Mouse (Mus musculus): ENCODE results near the gene Trappc2.

Trappc2 gene

GRCm38 (mm10) chrX:166440036-166440615 lies at the start of gene Trappc2:
Trappc2 (plus strand) TSS chrX:166440574.
- DNase-seq (ENCODE audit: low spot score), result no peak

GRCm38 (mm10) chrX:166393753-166394152 lies 46.6 kb upstream of the Trappc2 start:
- DNase-seq (ENCODE audit: low spot score), result no peak

DNA sequence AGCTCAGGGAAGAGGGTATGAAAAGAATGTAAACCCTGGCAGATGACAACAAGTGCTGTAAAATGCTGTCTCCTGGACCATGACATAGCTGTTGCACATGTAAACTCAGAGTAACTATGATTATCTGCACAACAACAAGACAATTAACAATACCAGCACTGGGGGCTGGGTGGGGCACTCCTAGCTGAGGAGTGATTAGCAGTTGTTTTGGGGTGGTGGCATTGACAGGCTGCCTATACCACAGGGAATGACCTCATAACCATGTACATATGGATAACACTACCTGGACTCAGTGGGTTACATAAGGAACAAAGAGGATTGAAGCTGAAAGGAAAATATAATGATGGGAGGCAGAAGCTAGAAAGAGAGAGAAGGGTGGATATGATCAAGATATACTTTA lies 32.5 kb upstream of the Trappc2 start:
- DNase-seq (ENCODE audit: low spot score), result no peak

DNA sequence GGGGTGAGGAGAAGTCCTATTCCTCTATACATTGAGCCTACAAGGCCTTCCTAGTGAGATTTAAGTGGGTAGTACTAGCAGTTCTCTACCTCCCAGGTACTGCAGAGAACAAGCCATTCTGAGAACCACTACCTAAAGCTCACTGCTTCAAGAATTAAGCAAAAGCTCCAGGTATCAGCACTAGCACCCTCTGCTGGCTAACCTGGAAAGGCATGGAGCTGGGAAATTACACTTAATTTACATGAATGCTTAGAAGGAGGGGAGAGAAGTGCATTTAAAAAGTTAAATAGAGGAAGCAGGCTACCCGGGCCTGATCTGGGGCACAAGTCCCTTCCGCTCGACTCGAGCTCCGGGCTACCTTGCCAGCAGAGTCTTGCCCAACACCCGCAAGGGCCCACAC lies 24.2 kb upstream of the Trappc2 start:
- peak; percentile 49 for DNase-seq (ENCODE audit: low spot score)

GRCm38 (mm10) chrX:166434812-166435211 lies 5.6 kb upstream of the Trappc2 start:
- no peak for DNase-seq (ENCODE audit: low spot score)

DNA sequence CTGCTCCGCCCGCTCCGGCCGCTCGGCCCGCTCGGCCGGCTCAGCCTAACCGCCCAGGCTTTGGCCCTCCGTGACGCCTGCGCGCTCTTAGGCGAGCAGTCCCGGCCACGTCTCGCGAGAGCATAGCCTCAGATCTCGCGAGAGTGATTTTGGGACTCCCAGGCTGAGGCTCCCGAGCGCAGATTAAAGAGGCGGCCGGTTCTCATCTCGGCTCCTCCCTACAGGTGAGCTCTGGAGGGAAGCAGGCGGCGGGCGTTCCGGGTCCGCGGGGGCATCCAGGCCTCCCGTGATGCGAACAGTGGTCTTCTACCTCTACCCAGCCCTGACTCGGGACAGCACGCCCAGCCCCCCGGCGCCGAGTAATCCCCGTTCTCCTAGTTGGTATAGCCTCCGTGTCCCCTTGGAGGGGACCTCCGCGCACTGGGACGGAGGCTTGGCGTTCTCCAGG lies 266 bp downstream of the Trappc2 start, which contains the start of gene Ofd1:
Ofd1 (minus strand) TSS at position 89 of the 448 bp plus-strand sequence.
- DNase-seq (ENCODE audit: low spot score), result peak; percentile 90

DNA sequence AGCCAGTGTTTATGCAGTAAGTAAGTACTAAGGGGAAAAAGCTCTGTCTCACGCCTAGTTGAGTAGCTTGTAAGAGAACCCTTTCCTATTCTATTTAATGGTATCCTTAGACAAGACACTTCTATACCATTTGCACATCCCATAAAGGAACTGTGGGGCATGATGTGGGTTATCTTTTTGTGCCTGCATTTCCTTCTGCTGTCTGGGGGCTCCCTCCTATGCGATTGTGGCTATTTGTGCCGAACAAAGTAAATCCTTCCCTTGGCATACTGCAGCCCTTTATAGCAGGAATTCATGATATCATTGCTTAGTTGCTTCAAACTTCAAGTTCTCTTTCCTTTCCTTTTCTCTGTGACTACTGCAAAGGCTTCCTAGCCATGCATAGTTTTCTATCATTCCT lies 4.2 kb downstream of the Trappc2 start:
- DNase-seq (ENCODE audit: low spot score), result no peak

GRCm38 (mm10) chrX:166453532-166453931 lies 13.2 kb downstream of the Trappc2 start:
- DNase-seq (ENCODE audit: low spot score), result no peak

DNA sequence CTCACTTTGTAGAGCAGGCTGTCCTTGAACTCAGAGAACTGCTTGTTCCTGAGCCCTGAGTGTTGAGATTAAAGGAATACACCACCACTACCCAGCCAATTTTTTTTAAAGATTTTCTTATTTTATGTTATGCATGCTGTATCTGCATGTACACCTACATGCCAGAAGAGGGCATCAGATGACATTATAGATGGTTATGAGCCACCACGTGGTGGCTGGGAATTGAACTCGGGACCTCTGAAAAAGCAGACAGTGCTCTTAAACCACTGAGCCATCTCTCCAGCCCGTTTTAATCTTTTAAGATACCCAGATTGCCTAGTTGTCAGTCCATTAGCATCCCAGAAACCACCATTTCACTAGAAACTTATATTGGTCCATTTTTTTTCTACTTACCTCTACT lies 14.0 kb downstream of the Trappc2 start:
- DNase-seq (ENCODE audit: low spot score), result no peak

DNA sequence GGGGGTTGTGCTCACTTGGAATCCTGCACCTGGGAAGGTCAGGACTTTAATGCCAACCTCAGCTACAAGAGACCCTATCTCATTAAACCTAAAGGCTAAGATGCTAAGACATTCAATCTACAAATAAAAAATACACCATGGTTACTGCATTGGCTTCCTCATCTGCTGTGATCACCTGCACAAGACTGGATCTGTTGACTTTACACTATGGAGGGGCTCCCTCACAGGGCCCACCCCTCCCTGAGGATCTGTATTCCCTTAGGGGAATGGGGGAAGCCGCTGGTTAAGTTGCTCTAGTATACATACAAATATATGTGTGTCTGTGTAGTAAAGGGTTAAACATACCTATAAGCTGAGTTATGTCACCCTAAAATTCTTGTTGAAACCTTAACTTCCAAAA lies 15.2 kb downstream of the Trappc2 start:
- DNase-seq (ENCODE audit: low spot score), result no peak

DNA sequence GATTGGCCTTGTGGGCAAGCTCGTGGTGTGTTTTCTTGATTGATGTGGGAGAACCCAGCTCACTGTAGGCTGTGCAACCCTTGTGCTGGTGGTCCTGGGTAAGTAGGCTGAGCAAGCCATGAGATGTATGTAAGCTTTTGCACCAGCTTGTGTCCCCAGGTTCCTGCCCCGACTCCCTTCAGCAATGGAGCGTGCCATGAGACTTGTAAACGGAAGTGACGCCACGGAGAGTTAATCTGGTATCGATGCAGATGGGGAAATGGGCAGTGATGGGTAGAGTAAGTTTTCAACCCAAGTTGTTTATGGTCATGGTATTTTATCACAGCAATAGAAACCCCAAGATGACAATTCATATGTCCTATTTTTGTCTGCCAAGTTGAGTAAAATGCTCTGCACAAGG lies 27.9 kb downstream of the Trappc2 start:
- no peak for DNase-seq (ENCODE audit: low spot score)

DNA sequence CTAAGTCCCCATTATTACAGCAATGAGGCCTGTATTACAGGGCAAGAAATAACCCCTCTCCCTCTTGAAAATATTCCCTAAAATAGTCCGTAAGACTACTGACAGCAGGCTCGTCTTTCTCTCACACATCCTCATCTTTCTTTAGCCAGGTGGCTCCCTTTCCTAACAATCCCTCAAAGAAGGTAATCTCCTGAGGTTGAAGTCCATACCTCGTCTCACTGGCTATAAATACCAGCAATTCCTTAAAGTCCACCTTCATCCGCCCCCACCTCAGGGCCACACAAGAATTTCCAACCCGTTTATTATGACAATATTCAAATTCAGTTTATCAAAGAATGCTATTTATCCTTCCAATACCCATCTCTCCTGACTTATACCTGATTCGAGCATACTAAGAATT lies 32.2 kb downstream of the Trappc2 start:
- no peak for DNase-seq (ENCODE audit: low spot score)

- DNase-seq (ENCODE audit: low spot score), result no peak
These were observed 37.0 kb downstream of the Trappc2 start for GRCm38 (mm10) chrX:166477393-166477792.

DNA sequence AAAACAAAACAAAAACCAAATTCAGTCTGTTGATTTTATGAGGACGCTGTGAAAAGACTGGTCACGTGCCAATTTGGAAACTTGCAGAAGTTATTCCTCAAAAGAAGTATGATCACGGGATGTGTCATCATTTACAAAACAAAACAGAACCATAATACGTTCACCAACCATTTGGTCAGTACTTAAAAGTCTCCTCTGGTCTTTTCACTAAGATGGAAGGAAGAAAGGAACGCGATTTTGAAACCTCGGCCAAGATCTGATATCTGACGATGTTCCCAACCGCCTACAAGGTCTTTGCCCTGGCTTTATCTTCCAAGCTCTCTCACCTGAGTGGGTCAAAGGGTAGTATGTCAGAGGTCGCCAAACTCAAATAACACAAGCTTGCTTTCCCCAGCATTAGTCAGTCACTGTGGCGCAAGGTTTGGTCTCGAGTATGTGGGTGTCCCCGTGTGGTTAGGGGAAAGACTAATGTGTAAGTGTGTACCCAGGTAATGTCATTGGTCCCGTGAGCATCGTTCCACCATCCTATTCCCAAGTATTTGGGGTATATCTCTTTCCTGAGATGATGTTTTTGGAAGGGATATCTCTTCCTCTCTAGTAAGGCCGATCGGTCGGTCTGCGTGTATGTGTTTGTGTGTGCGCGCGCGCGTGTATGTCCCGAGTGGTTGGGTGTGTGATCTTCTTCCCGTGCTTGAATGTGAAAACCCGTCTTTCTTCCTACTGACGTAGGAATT lies 38.4 kb downstream of the Trappc2 start:
- no peak for DNase-seq (ENCODE audit: low spot score)

GRCm38 (mm10) chrX:166479365-166479983 lies 39.1 kb downstream of the Trappc2 start, which contains the start of gene Rab9:
Rab9 (minus strand) TSS chrX:166479867.
- DNase-seq (ENCODE audit: low spot score), result peak; percentile 92

DNA sequence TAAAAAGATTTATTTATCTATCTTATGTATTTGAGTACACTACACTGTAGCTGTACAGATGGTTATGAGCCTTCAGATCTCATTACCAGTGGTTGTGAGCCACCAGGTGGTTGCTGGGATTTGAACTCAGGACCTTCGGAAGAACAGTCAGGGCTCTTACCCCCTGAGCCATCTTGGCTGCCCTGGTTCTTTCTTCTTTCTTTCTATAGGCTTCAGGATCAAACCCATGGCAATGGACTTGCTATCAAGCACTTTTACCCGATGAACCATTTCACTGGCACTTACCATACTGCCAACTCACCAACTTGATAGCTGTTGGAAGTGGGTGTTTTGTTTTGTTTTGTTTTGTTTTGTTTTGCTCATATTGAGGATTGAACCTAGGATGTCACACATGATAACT lies 54.7 kb downstream of the Trappc2 start:
- DNase-seq (ENCODE audit: low spot score), result no peak

DNA sequence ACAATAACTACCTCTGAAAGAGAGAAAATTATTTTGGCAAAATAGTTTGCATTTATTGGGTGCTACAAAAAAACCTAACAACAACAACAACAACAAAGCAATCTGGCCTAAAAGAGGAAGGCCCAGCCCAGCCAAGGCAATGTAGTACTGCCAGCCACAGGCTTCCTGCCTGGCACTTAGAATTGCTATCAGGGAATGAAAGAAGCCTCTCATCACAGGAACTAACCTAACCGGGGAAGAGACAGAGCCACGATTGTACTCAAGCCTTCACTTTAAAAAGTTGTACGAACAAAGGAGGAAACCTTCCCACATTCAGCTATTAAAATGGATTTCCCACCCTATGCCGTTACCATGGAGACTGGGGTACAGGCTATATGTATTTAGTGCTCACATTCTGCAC lies 57.4 kb downstream of the Trappc2 start:
- no peak for DNase-seq (ENCODE audit: low spot score)

- DNase-seq (ENCODE audit: low spot score), result no peak
These were observed 59.3 kb downstream of the Trappc2 start for GRCm38 (mm10) chrX:166499496-166500190.

All from retina, embryonic 14.5 days (tissue).